Mouse (Mus musculus) ES-E14 (cell line): Measurements from ENCODE around the gene Zkscan16. TPM values are rescaled to one million over a fixed set of nuclear protein-coding genes. Genes with fewer than 3 reads are reported as not detected.

ENCODE experiments used
- DNase-seq: peaks from one replicate; pipeline ENCODE4 v3.0.0-alpha.2; 2013; ENCODE audit warnings: low read depth, low spot score
- H3K27ac ChIP-seq: 2 replicates; pipeline ENCODE4 v1.5.1; 2012; ENCODE audit warnings: low read depth, mild to moderate bottlenecking, low read length, moderate library complexity, mixed read lengths; ENCODE audit not compliant: poor library complexity, insufficient read depth, severe bottlenecking
- H3K36me3 ChIP-seq: 2 replicates; pipeline ENCODE4 v1.6.1; 2012; ENCODE audit warnings: mild to moderate bottlenecking, low read length, moderate library complexity, mixed read lengths; ENCODE audit not compliant: control insufficient read depth, poor library complexity, insufficient read depth, severe bottlenecking
- H3K4me1 ChIP-seq, 2 experiments: fragments of 150-350 bp in 1 of 2; sonication (generic) in 1 of 2; 2 replicates each; pipeline ENCODE4 v1.6.1; 2012; ENCODE audit warnings: low read length in 2 of 2, mild to moderate bottlenecking in 1 of 2, mixed read lengths in 1 of 2; ENCODE audit not compliant: control insufficient read depth in 2 of 2, insufficient read depth in 2 of 2, poor library complexity in 1 of 2
- H3K4me3 ChIP-seq, 2 experiments: fragments of 150-350 bp in 1 of 2; sonication (generic) in 1 of 2; 2 replicates each; pipeline ENCODE4 v1.5.1; 2012; ENCODE audit warnings: low read length in 2 of 2, low read depth in 1 of 2, mild to moderate bottlenecking in 1 of 2, mixed read lengths in 1 of 2; ENCODE audit not compliant: insufficient read depth in 1 of 2, poor library complexity in 1 of 2, severe bottlenecking in 1 of 2
- H3K9ac ChIP-seq: 2 replicates; pipeline ENCODE4 v1.6.1; 2012; ENCODE audit warnings: low read depth, mild to moderate bottlenecking, low read length, mixed read lengths; ENCODE audit not compliant: poor library complexity, insufficient read depth, severe bottlenecking
- H3K9me3 ChIP-seq: fragments of 150-350 bp; sonication (generic); 2 replicates; pipeline ENCODE4 v1.6.1; 2012; ENCODE audit warnings: low read depth, mild to moderate bottlenecking, low read length; ENCODE audit not compliant: control insufficient read depth, insufficient read depth
- CHD2 ChIP-seq: IDR thresholded peaks from 2 replicates; pipeline ENCODE4 v1.6.1; 2014; ENCODE audit warnings: mild to moderate bottlenecking, low read depth, low read length, inconsistent platforms
- HCFC1 ChIP-seq: IDR thresholded peaks from 2 replicates; pipeline ENCODE4 v1.6.1; 2012; ENCODE audit warnings: low read length, inconsistent platforms, borderline replicate concordance; ENCODE audit not compliant: insufficient read depth
- MAFK ChIP-seq: IDR thresholded peaks from 2 replicates; pipeline ENCODE4 v1.6.1; 2014; ENCODE audit warnings: mild to moderate bottlenecking, low read depth, low read length, inconsistent platforms; ENCODE audit not compliant: insufficient read depth
- ZC3H11A ChIP-seq: IDR thresholded peaks from 2 replicates; pipeline ENCODE4 v1.6.1; 2012; ENCODE audit warnings: low read depth, mild to moderate bottlenecking, inconsistent platforms, low read length, borderline replicate concordance
- ZNF384 ChIP-seq: IDR thresholded peaks from 2 replicates; pipeline ENCODE4 v1.6.1; 2012; ENCODE audit warnings: low read depth, low read length, inconsistent platforms
- in situ Hi-C, 2 experiments: fragments of 600-800 bp; cut with MboI; formaldehyde crosslinking; loops; one replicate each; pipeline ENCODE4 v1.15.1; 2025; ENCODE audit warnings: low sequenced_read_pairs in 2 of 2, inconsistent platforms in 1 of 2; ENCODE audit not compliant: unreplicated experiment in 2 of 2
- total RNA-seq: library from RNA; depleted of rRNA; stranded (reverse); fragments of 300-350 nt; gene quantifications from 2 replicates; pipeline ENCODE4 v1.2.3, GENCODE M21; 2012

The Zkscan16 gene
- total RNA-seq, 1 experiment = 0.80 TPM

GRCm38 (mm10) chr4:58926120-58926519 lies 17.3 kb upstream of the Zkscan16 start:
- no peak overlapping the region for H3K27ac ChIP-seq
- TF ChIP-seq HCFC1 (no peak), MAFK (no peak), ZC3H11A (no peak), CHD2 (no peak), ZNF384 (no peak)
- no peaks in the 10 kb centered on the region for H3K9me3 ChIP-seq
- no peak overlapping the region for H3K9ac ChIP-seq
- in situ Hi-C loops = no loop called here
- DNase-seq = no peak
- H3K36me3 ChIP-seq = no peaks in the 10 kb centered on the region
- H3K4me1 ChIP-seq = no peaks in the 10 kb centered on the region
- H3K4me3 ChIP-seq = no peak overlapping the region

DNA sequence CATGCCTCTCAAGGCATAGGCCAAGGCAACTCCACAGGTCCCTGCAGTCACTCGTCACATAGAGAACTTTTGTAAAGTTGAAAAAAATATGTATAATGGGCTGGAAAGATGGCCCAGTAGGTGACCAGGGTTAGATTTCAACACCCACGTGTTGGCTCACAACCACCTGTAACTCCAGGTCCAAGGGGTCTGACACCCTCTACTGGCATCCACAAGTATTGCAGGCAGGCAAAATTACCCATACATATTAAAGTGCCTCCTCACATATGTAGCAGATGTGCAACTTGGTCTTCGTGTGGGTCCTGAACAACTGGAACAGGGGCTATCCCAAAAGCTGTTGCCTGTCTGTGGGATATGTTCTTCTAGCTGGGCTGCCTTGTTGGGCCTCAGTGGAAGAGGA lies 15.8 kb upstream of the Zkscan16 start:
- TF ChIP-seq ZC3H11A (no peak), CHD2 (no peak), MAFK (no peak), ZNF384 (no peak), HCFC1 (no peak)
- Histone ChIP-seq H3K9me3 (no peaks in the 10 kb centered on the region), H3K27ac (no peak overlapping the region), H3K4me3 (no peak overlapping the region), H3K9ac (no peak overlapping the region), H3K36me3 (no peaks in the 10 kb centered on the region), H3K4me1 (no peaks in the 10 kb centered on the region)
- DNase-seq = no peak
- in situ Hi-C loops = no loop called here

DNA sequence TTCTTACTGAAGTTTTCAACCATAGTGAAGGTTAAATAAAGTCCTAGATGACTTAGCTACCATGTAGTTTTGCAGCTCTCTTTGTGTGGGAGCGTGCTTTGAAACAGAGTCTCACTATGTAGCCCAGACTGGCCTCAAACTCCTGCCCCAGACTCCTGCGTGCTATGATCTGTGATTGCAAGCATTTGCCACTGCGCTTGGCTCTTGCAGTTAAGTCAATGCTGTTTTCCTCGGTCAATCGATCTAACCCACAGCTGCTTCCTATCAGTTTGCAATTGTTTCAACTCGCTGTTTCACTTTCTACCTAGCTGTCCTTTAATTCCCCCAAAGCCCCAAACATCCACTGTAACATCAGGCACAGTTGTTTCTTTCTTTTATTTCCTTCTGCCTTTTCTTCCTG lies 10.9 kb upstream of the Zkscan16 start:
- no peaks in the 10 kb centered on the region for H3K36me3 ChIP-seq
- no peak overlapping the region for H3K27ac ChIP-seq
- H3K4me3 ChIP-seq = no peak overlapping the region
- TF ChIP-seq ZC3H11A (no peak), ZNF384 (no peak), MAFK (no peak), CHD2 (no peak), HCFC1 (no peak)
- H3K9me3 ChIP-seq = no peaks in the 10 kb centered on the region
- no peaks in the 10 kb centered on the region for H3K4me1 ChIP-seq
- DNase-seq = no peak
- in situ Hi-C loops = no loop called here
- H3K9ac ChIP-seq = no peak overlapping the region

DNA sequence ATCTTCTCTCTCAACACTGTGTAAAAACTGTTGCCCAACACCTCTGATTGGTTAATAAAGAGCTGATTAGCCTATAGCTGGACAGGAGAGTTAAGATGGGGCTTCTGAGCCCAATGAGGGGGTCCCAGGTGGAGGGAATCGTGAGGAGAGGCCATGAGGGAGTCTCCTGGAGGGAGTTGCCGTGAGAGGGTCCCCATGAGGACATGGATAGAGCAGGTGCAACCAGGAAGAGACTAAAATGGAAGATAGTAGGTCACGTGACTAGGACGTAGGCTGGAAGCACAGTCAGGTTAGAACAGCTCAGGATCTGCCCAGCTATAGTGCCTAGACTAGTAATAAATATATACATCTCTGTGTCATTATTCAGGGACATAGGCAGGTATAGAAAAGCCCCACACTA lies 9.1 kb upstream of the Zkscan16 start:
- Histone ChIP-seq H3K9ac (no peak overlapping the region), H3K36me3 (no peaks in the 10 kb centered on the region), H3K9me3 (no peaks in the 10 kb centered on the region), H3K4me1 (no peaks in the 10 kb centered on the region), H3K4me3 (no peak overlapping the region), H3K27ac (no peak overlapping the region)
- in situ Hi-C loops = no loop called here
- DNase-seq = no peak
- no peak for TF ChIP-seq CHD2

GRCm38 (mm10) chr4:58934746-58935476 lies 8.5 kb upstream of the Zkscan16 start:
- TF ChIP-seq ZC3H11A = no peak
- no peak for TF ChIP-seq HCFC1
- no peak for TF ChIP-seq ZNF384
- TF ChIP-seq MAFK = no peak
- no peak for TF ChIP-seq CHD2
- Histone ChIP-seq H3K9ac (no peak overlapping the region), H3K36me3 (no peaks in the 10 kb centered on the region), H3K4me1 (no peaks in the 10 kb centered on the region), H3K27ac (no peak overlapping the region), H3K9me3 (no peaks in the 10 kb centered on the region), H3K4me3 (no peak overlapping the region)
- in situ Hi-C loops = no loop called here
- DNase-seq = no peak
